Mouse (Mus musculus) liver, embryonic 14.5 days (tissue): Measurements from ENCODE around the gene Slc25a39.

ENCODE experiments used
- CTCF ChIP-seq: IDR thresholded peaks from 2 replicates; pipeline ENCODE4 v1.5.1; 2016; ENCODE audit warnings: antibody characterized with exemption, low read depth, control low read depth
- EP300 ChIP-seq: IDR thresholded peaks from 2 replicates; pipeline ENCODE4 v1.6.1; 2016; ENCODE audit warnings: antibody characterized with exemption, low read depth

- TF ChIP-seq EP300 (no peak), CTCF (no peak)
Observed at GRCm38 (mm10) chr11:102405544-102406285, 2.0 kb downstream of the Slc25a39 start.
